Mouse (Mus musculus) CH12.LX (cell line): ENCODE measurements around the gene Chchd6.

Experiments used
- CHD1 ChIP-seq: IDR thresholded peaks from 2 replicates; pipeline ENCODE4 v1.6.1; 2012; ENCODE audit warnings: low read depth, low read length, improper control_type of control experiment, inconsistent platforms
- CTCF ChIP-seq, 2 experiments: IDR thresholded peaks in 1 of 2; conservative IDR thresholded peaks in 1 of 2; 2 replicates each; pipeline ENCODE4 v1.5.1; 2011 to 2012; ENCODE audit warnings: low read depth in 2 of 2, low read length in 2 of 2, improper control_type of control experiment in 1 of 2, inconsistent platforms in 1 of 2, mild to moderate bottlenecking in 1 of 2, moderate library complexity in 1 of 2
- E2F4 ChIP-seq: IDR thresholded peaks from 2 replicates; pipeline ENCODE4 v1.6.1; 2011; ENCODE audit warnings: low read depth, low read length, improper control_type of control experiment; ENCODE audit not compliant: insufficient replicate concordance
- ELF1 ChIP-seq: IDR thresholded peaks from 2 replicates; pipeline ENCODE4 v1.6.1; 2014; ENCODE audit warnings: low read depth, mild to moderate bottlenecking, inconsistent platforms, low read length, improper control_type of control experiment
- EP300 ChIP-seq: IDR thresholded peaks from 2 replicates; pipeline ENCODE4 v1.6.1; 2011; ENCODE audit warnings: low read length, improper control_type of control experiment
- JUN ChIP-seq: IDR thresholded peaks from 2 replicates; pipeline ENCODE4 v1.6.1; 2011; ENCODE audit warnings: low read depth, mild to moderate bottlenecking, low read length, improper control_type of control experiment, moderate library complexity; ENCODE audit not compliant: insufficient read depth
- JUND ChIP-seq: conservative IDR thresholded peaks from 2 replicates; pipeline ENCODE4 v1.6.1; 2011; ENCODE audit warnings: low read depth, low read length, improper control_type of control experiment
- KAT2A ChIP-seq: IDR thresholded peaks from 2 replicates; pipeline ENCODE4 v1.6.1; 2012; ENCODE audit warnings: low read length, improper control_type of control experiment, inconsistent platforms; ENCODE audit not compliant: insufficient replicate concordance
- NRF1 ChIP-seq: IDR thresholded peaks from 2 replicates; pipeline ENCODE4 v1.6.1; 2014; ENCODE audit warnings: low read depth, mild to moderate bottlenecking, inconsistent platforms, low read length, improper control_type of control experiment, moderate library complexity
- PAX5 ChIP-seq: IDR thresholded peaks from 2 replicates; pipeline ENCODE4 v1.6.1; 2012; ENCODE audit warnings: low read length, inconsistent platforms, mixed read lengths
- POLR2A ChIP-seq: IDR thresholded peaks from 2 replicates; pipeline ENCODE4 v1.6.1; 2011; ENCODE audit warnings: low read depth, mild to moderate bottlenecking, improper control_type of control experiment, low read length
- TBP ChIP-seq: conservative IDR thresholded peaks from 2 replicates; pipeline ENCODE4 v1.6.1; 2011; ENCODE audit warnings: low read depth, low read length, improper control_type of control experiment

DNA sequence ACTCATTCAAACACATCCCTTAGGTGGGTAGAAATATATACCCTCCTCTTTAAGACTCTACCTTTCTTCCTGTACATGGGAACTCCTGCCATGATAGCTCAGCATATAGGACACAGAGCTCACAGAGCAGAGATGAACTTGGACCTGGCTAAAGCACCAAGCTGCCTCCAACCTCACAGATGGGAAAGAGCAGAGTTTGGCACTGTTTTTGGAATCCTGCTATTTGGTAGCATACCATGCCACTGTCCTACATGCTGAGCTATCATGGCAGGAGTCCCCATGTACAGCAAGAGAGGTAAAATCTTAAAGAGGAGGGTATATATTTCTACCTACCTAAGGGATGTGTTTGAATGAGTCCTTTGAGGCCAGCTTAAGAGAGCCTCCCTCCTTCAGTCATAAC is 127.5 kb downstream of the Chchd6 start:
- TF ChIP-seq EP300 (no peak), JUN (no peak), E2F4 (no peak), CHD1 (no peak), KAT2A (no peak), POLR2A (no peak), NRF1 (no peak), ELF1 (no peak), TBP (no peak), JUND (no peak), CTCF (conservative IDR thresholded peaks at IDR 0.05 in 1 of 2, IDR thresholded peaks at IDR 0.05 in 1 of 2; ENCODE audit: low read depth in 2 of 2, low read length in 2 of 2) (no peak), PAX5 (no peak)
